Mouse (Mus musculus) neutrophil, adult 65 days (primary cell): ENCODE results near the gene Gm13084. TPM values are rescaled to one million over a fixed set of nuclear protein-coding genes. Genes with fewer than 3 reads are reported as not detected.

Experiments
- total RNA-seq: library from RNA; stranded (reverse); gene quantifications from 2 replicates; pipeline ENCODE4 v1.2.4, GENCODE M21; 2023

Gm13084 gene
- total RNA-seq = not detected in 2 replicates

GRCm38 (mm10) chr4:143815993-143816392 lies at the start of gene Gm13084:
TSS of gene Gm13084 (minus strand) at chr4:143816093.

GRCm38 (mm10) chr4:143846197-143846596 lies 30.3 kb upstream of the Gm13084 start, which contains the start of gene Gm13103:
TSS of gene Gm13103 (plus strand) at chr4:143846497.

GRCm38 (mm10) chr4:143789052-143789451 lies 26.8 kb downstream of the Gm13084 start, which contains the start of gene Gm13023:
TSS of gene Gm13023 (plus strand) at chr4:143789352.

Other genes with a start within 250 kb of the Gm13084 start
- gene Gm13083, start 201.1 kb downstream of the Gm13084 start, total RNA-seq = not detected in 2 replicates
- not detected in 2 replicates for gene Gm13088, start 158.8 kb downstream of the Gm13084 start, total RNA-seq
- gene Gm13089, start 113.4 kb downstream of the Gm13084 start, total RNA-seq = not detected in 2 replicates
- not detected in 2 replicates for gene Gm13078, start 96.6 kb downstream of the Gm13084 start, total RNA-seq
- not detected in 2 replicates for gene Gm13023, start 26.7 kb downstream of the Gm13084 start, total RNA-seq
- gene Gm13103, start 30.4 kb upstream of the Gm13084 start, total RNA-seq = not detected in 2 replicates
- gene Pramef6, start 84.3 kb upstream of the Gm13084 start, total RNA-seq = not detected in 2 replicates
- not detected in 2 replicates for gene Pramef25, start 134.9 kb upstream of the Gm13084 start, total RNA-seq
- not detected in 2 replicates for gene Gm13101, start 150.9 kb upstream of the Gm13084 start, total RNA-seq
- gene Pramef17, start 178.3 kb upstream of the Gm13084 start, total RNA-seq = not detected in 2 replicates
- not detected in 2 replicates for gene Pramel4, start 243.0 kb upstream of the Gm13084 start, total RNA-seq